Mouse (Mus musculus) neural tube, embryonic 14.5 days (tissue): ENCODE measurements around the gene F2rl1. TPM values are rescaled to one million over a fixed set of nuclear protein-coding genes. Genes with fewer than 3 reads are reported as not detected.

Experiments used
- ATAC-seq: fragments of 200-750 bp; cut with Nextera tagmentation; 2 replicates; pipeline ENCODE4 v1.8.0; 2017; ENCODE audit warnings: low read depth, mild to moderate bottlenecking, moderate TSS enrichment, moderate library complexity
- H3K27ac ChIP-seq: fragments of 300-500 bp; sonication (generic); 2 replicates; pipeline ENCODE4 v1.5.1; 2014; ENCODE audit warnings: low read depth, mild to moderate bottlenecking, control low read depth, low read length, moderate library complexity, mixed read lengths
- H3K27me3 ChIP-seq: fragments of 300-500 bp; sonication (generic); 2 replicates; pipeline ENCODE4 v1.6.1; 2014; ENCODE audit warnings: low read length; ENCODE audit not compliant: control insufficient read depth, insufficient read depth
- H3K36me3 ChIP-seq: fragments of 300-500 bp; sonication (generic); 2 replicates; pipeline ENCODE4 v1.6.1; 2014; ENCODE audit warnings: low read length, mixed read lengths; ENCODE audit not compliant: control insufficient read depth, insufficient read depth
- H3K4me1 ChIP-seq: fragments of 300-500 bp; sonication (generic); 2 replicates; pipeline ENCODE4 v1.6.1; 2014; ENCODE audit warnings: low read length; ENCODE audit not compliant: control insufficient read depth, insufficient read depth
- H3K4me2 ChIP-seq: fragments of 300-500 bp; sonication (generic); 2 replicates; pipeline ENCODE4 v1.6.1; 2014; ENCODE audit warnings: mild to moderate bottlenecking, low read depth, low read length, control low read depth
- H3K4me3 ChIP-seq: fragments of 300-500 bp; sonication (generic); 2 replicates; pipeline ENCODE4 v1.5.1; 2014; ENCODE audit warnings: low read depth, low read length, control low read depth, mixed read lengths
- H3K9ac ChIP-seq: fragments of 300-500 bp; sonication (generic); replicated peaks from 2 replicates; pipeline ENCODE4 v1.6.1; 2014; ENCODE audit warnings: low read depth, mild to moderate bottlenecking, control low read depth, low read length, mixed read lengths
- H3K9me3 ChIP-seq: fragments of 300-500 bp; sonication (generic); 2 replicates; pipeline ENCODE4 v1.6.1; 2016; ENCODE audit warnings: low read length; ENCODE audit not compliant: control insufficient read depth
- WGBS: fragments of 180-500 bp; shearing (Covaris S2); extraction: QIAGEN DNeasy Blood & Tissue Kit; methylation state at CpG from one replicate; pipeline ENCODE4 v1.1.7; 2014; 5-methylcytosine and 5-hydroxymethylcytosine counted together
- polyA plus RNA-seq: library from polyadenylated mRNA; unstranded; fragments of >200 nt; fragmentation: Nextera tagmentation; extraction: Ambion mirVana; gene quantifications from 2 replicates; pipeline ENCODE4 v1.2.1, GENCODE M21; 2014

F2rl1 gene
- polyA plus RNA-seq, 1 experiment from 2014 or later, result not detected

GRCm38 (mm10) chr13:95523659-95524423 lies 1.2 kb downstream of the F2rl1 start:
- no peak overlapping the region for H3K9ac ChIP-seq
- peak; percentile 39; the same call in 1 of the 2 replicates for ATAC-seq

GRCm38 (mm10) chr13:95522176-95522575 lies 2.9 kb downstream of the F2rl1 start:
- WGBS, result 88% methylated on average over 10 of the region's 10 CpGs
- Histone ChIP-seq H3K9me3 (no peaks in the 10 kb centered on the region), H3K9ac (no peak overlapping the region), H3K27ac (no peak overlapping the region), H3K36me3 (no peaks in the 10 kb centered on the region), H3K27me3 (peaks cover 21% of the 10 kb centered on the region), H3K4me3 (no peak overlapping the region), H3K4me1 (peaks cover 12% of the 10 kb centered on the region), H3K4me2 (no peak overlapping the region)
- ATAC-seq, result no peak

More at GRCm38 (mm10) chr13:95523659-95524423, 1.2 kb downstream of the F2rl1 start:
- H3K36me3 ChIP-seq, result no peaks in the 10 kb centered on the region
- H3K4me3 ChIP-seq, result peak overlapping the region; percentile 20
- 2% methylated on average over 29 of the region's 29 CpGs for WGBS
- no peak overlapping the region for H3K27ac ChIP-seq
- H3K4me1 ChIP-seq, result peaks cover 12% of the 10 kb centered on the region
- peaks cover 21% of the 10 kb centered on the region for H3K27me3 ChIP-seq
- no peaks in the 10 kb centered on the region for H3K9me3 ChIP-seq
- H3K4me2 ChIP-seq, result peak overlapping the region; percentile 44

GRCm38 (mm10) chr13:95521029-95521428 lies 4.0 kb downstream of the F2rl1 start:
- Histone ChIP-seq H3K27ac (no peak overlapping the region), H3K36me3 (no peaks in the 10 kb centered on the region), H3K27me3 (peaks cover 21% of the 10 kb centered on the region), H3K4me3 (no peak overlapping the region), H3K9ac (no peak overlapping the region), H3K4me2 (no peak overlapping the region), H3K4me1 (peaks cover 12% of the 10 kb centered on the region), H3K9me3 (no peaks in the 10 kb centered on the region)
- ATAC-seq, result no peak
- WGBS, result 86% methylated on average over 6 of the region's 6 CpGs

- 85% methylated on average over 4 of the region's 4 CpGs for WGBS
- Histone ChIP-seq H3K36me3 (no peaks in the 10 kb centered on the region), H3K27ac (no peak overlapping the region), H3K27me3 (no peaks in the 10 kb centered on the region), H3K4me2 (no peak overlapping the region), H3K9ac (no peak overlapping the region), H3K4me1 (no peaks in the 10 kb centered on the region), H3K9me3 (no peaks in the 10 kb centered on the region), H3K4me3 (no peak overlapping the region)
- no peak for ATAC-seq
Observed at GRCm38 (mm10) chr13:95514756-95515155, 10.3 kb downstream of the F2rl1 start.

- no peak overlapping the region for H3K27ac ChIP-seq
- WGBS, result 89% methylated on average over 5 of the region's 5 CpGs
- H3K9me3 ChIP-seq, result no peaks in the 10 kb centered on the region
- H3K36me3 ChIP-seq, result no peaks in the 10 kb centered on the region
- no peaks in the 10 kb centered on the region for H3K4me1 ChIP-seq
- H3K27me3 ChIP-seq, result no peaks in the 10 kb centered on the region
- no peak overlapping the region for H3K4me2 ChIP-seq
- no peak for ATAC-seq
- no peak overlapping the region for H3K4me3 ChIP-seq
- no peak overlapping the region for H3K9ac ChIP-seq
Observed at GRCm38 (mm10) chr13:95510054-95510453, 15.0 kb downstream of the F2rl1 start.

- H3K27ac ChIP-seq, result no peak overlapping the region
- H3K27me3 ChIP-seq, result no peaks in the 10 kb centered on the region
- ATAC-seq, result no peak
- no peak overlapping the region for H3K9ac ChIP-seq
- H3K9me3 ChIP-seq, result no peaks in the 10 kb centered on the region
- no peak overlapping the region for H3K4me3 ChIP-seq
- H3K36me3 ChIP-seq, result no peaks in the 10 kb centered on the region
- no peak overlapping the region for H3K4me2 ChIP-seq
- no peaks in the 10 kb centered on the region for H3K4me1 ChIP-seq
- 65% methylated on average over 8 of the region's 8 CpGs for WGBS
Observed at GRCm38 (mm10) chr13:95503279-95503917, 21.6 kb downstream of the F2rl1 start.

GRCm38 (mm10) chr13:95496601-95497000 lies 28.4 kb downstream of the F2rl1 start:
- Histone ChIP-seq H3K27me3 (no peaks in the 10 kb centered on the region), H3K4me2 (no peak overlapping the region), H3K9ac (no peak overlapping the region), H3K4me1 (no peaks in the 10 kb centered on the region), H3K9me3 (no peaks in the 10 kb centered on the region), H3K27ac (no peak overlapping the region), H3K4me3 (no peak overlapping the region), H3K36me3 (no peaks in the 10 kb centered on the region)
- no peak for ATAC-seq
- 83% methylated on average over 3 of the region's 3 CpGs for WGBS

GRCm38 (mm10) chr13:95494812-95495211 lies 30.2 kb downstream of the F2rl1 start:
- Histone ChIP-seq H3K27me3 (no peaks in the 10 kb centered on the region), H3K4me3 (no peak overlapping the region), H3K27ac (no peak overlapping the region), H3K9me3 (no peaks in the 10 kb centered on the region), H3K36me3 (no peaks in the 10 kb centered on the region), H3K4me1 (no peaks in the 10 kb centered on the region), H3K9ac (no peak overlapping the region), H3K4me2 (no peak overlapping the region)
- 82% methylated on average over 8 of the region's 8 CpGs for WGBS
- ATAC-seq, result no peak

- no peaks in the 10 kb centered on the region for H3K36me3 ChIP-seq
- 71% methylated on average over 5 of the region's 5 CpGs for WGBS
- ATAC-seq, result no peak
- H3K4me1 ChIP-seq, result no peaks in the 10 kb centered on the region
- no peak overlapping the region for H3K4me2 ChIP-seq
- no peaks in the 10 kb centered on the region for H3K9me3 ChIP-seq
- no peak overlapping the region for H3K27ac ChIP-seq
- no peak overlapping the region for H3K4me3 ChIP-seq
- H3K9ac ChIP-seq, result no peak overlapping the region
- no peaks in the 10 kb centered on the region for H3K27me3 ChIP-seq
Observed at GRCm38 (mm10) chr13:95493296-95493695, 31.7 kb downstream of the F2rl1 start.
